Mouse (Mus musculus): Measurements from ENCODE around the gene Scly. TPM values are rescaled to one million over a fixed set of nuclear protein-coding genes. Genes with fewer than 3 reads are reported as not detected.

The Scly gene
- polyA plus RNA-seq, 1 experiment from 2014 or later, result 8.2 TPM

DNA sequence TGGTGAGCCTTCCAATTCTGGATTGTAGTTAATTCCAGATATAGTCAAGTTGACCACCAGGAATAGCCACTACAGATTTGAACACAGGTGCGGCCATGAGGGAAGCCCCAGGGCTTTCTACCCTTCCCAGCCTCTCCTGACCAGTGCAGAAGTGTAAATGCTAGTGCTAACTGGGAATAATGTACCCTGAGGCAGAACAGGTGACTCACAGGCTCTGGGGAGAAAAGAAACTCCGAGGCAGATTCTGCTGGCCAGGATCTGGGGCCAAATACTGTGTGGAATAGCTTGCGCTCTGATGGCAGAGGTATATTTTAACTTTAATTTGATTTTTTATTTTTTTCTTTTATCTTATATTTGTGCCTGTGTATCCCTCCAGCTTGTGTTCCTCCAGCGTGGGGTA, 6.5 kb downstream of the Scly start:
- no peak for ATAC-seq (ENCODE audit: low FRiP score, low TSS enrichment)
- no peak for TF ChIP-seq EP300 (optimal IDR thresholded peaks at IDR 0.05)
- no peak for TF ChIP-seq CTCF (IDR thresholded peaks at IDR 0.05; ENCODE audit: low read depth)
- WGBS, result 84% methylated on average over 4 of the region's 4 CpGs
- no peak for DNase-seq (ENCODE audit: low spot score)
- Histone ChIP-seq H3K9ac (ENCODE audit: low read length) (no peak overlapping the region), H3K36me3 (ENCODE audit: control insufficient read depth, insufficient read depth, low read length) (peaks cover 26% of the 10 kb centered on the region), H3K4me3 (ENCODE audit: low read depth, low read length) (no peak overlapping the region), H3K27me3 (ENCODE audit: control insufficient read depth, insufficient read depth, low read length) (no peaks in the 10 kb centered on the region), H3K4me1 (replicated peaks; ENCODE audit: control insufficient read depth, insufficient read depth) (no peaks in the 10 kb centered on the region), H3K27ac (replicated peaks) (no peak overlapping the region), H3K4me2 (replicated peaks; ENCODE audit: low read depth) (no peak overlapping the region), H3K9me3 (ENCODE audit: control insufficient read depth, low read length) (no peaks in the 10 kb centered on the region)

DNA sequence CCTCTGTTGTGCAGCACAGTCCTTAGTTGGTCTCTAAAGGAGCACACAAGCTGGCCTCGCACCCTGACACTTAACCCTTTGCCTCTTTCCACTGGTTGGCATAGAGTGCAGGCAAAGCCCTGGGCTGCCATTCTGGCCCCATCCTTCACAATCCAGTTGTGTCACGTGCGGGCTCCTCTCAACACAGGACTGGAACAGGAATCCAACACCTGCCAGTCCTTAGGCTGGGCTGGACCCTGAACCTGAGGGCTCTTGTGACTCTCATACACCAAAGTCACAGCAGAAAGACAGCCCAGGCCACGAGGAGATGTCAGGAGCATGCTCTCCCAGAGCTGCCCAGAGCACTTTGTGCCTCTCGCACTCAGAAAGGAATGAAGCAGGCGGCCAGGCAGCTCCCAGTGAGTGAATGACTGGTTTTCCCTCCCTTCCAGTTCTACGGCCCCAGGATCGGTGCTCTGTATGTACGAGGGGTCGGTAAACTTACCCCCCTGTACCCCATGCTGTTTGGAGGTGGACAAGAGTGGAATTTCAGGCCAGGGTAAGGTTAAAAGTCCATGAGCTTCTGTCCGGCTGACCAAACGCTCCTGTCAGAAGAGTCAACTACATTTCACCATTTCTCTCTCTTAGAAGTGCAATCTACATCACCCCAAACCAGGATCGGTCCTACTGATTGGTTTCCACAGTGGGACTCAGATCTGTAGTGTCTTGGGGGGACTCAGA, 11.4 kb downstream of the Scly start:
- 92% methylated on average over 13 of the region's 13 CpGs for WGBS
- Histone ChIP-seq H3K4me1 (replicated peaks; ENCODE audit: control insufficient read depth, insufficient read depth) (no peaks in the 10 kb centered on the region), H3K4me2 (replicated peaks; ENCODE audit: low read depth) (no peak overlapping the region), H3K27me3 (ENCODE audit: control insufficient read depth, insufficient read depth, low read length) (no peaks in the 10 kb centered on the region), H3K36me3 (ENCODE audit: control insufficient read depth, insufficient read depth, low read length) (peaks cover 29% of the 10 kb centered on the region), H3K9ac (ENCODE audit: low read length) (no peak overlapping the region), H3K9me3 (ENCODE audit: control insufficient read depth, low read length) (no peaks in the 10 kb centered on the region), H3K4me3 (ENCODE audit: low read depth, low read length) (no peak overlapping the region), H3K27ac (replicated peaks) (no peak overlapping the region)
- TF ChIP-seq EP300 (optimal IDR thresholded peaks at IDR 0.05) (no peak), CTCF (IDR thresholded peaks at IDR 0.05; ENCODE audit: low read depth) (no peak)
- DNase-seq (ENCODE audit: low spot score) (no peak), ATAC-seq (ENCODE audit: low FRiP score, low TSS enrichment) (no peak)

DNA sequence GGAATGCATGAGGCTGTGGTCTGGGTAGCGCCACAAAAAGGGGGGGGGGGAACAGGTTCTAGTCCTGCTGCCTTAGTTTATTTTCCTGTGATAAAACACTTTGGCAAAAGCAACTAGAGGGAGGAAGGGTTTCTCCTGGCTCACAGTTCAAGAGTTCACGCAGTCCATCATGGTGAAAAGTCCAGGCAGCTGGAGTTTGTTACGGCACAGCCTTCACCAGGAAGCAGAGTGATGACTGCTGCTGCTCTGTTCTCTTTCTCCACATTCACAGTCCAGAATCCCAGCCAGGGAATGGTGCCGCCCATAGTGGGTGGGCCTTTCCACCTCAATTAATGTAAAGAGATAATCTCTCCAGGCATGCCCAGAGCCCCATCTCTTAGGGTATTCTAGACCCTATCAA, 14.1 kb downstream of the Scly start:
- no peak for DNase-seq (ENCODE audit: low spot score)
- TF ChIP-seq EP300 (optimal IDR thresholded peaks at IDR 0.05), result no peak
- no peak for TF ChIP-seq CTCF (IDR thresholded peaks at IDR 0.05; ENCODE audit: low read depth)
- Histone ChIP-seq H3K4me2 (replicated peaks; ENCODE audit: low read depth) (no peak overlapping the region), H3K27me3 (ENCODE audit: control insufficient read depth, insufficient read depth, low read length) (no peaks in the 10 kb centered on the region), H3K9ac (ENCODE audit: low read length) (no peak overlapping the region), H3K4me3 (ENCODE audit: low read depth, low read length) (no peak overlapping the region), H3K4me1 (replicated peaks; ENCODE audit: control insufficient read depth, insufficient read depth) (no peaks in the 10 kb centered on the region), H3K36me3 (ENCODE audit: control insufficient read depth, insufficient read depth, low read length) (peaks cover 16% of the 10 kb centered on the region; the same call in 1 of the 2 replicates), H3K27ac (replicated peaks) (no peak overlapping the region), H3K9me3 (ENCODE audit: control insufficient read depth, low read length) (no peaks in the 10 kb centered on the region)
- whole genome bisulfite sequencing, result 78% methylated on average over 4 of the region's 4 CpGs
- no peak for ATAC-seq (ENCODE audit: low FRiP score, low TSS enrichment)

DNA sequence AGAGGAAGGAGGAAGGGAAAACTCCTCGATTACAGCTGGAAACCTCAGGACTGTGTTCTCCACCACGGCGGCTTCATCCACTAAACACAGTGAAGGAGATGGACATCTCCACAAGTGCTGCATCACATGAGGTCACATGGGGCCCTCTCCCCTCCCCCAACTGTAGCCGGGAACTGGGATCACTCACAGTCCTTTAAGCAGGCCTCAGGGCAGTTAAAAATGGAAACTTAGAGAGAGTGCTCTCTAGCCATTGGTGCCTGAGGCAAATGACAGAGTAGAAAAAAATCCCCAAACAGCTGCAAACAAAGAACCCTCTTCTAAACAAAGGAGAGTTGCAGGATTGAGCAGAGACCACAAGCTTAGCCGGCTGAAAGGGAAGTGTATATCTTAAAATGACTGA, 15.1 kb downstream of the Scly start:
- H3K9me3 ChIP-seq (ENCODE audit: control insufficient read depth, low read length), result no peaks in the 10 kb centered on the region
- TF ChIP-seq EP300 (optimal IDR thresholded peaks at IDR 0.05) (no peak), CTCF (IDR thresholded peaks at IDR 0.05; ENCODE audit: low read depth) (no peak)
- peak; percentile 65; the same call in 1 of the 2 replicates for ATAC-seq (ENCODE audit: low FRiP score, low TSS enrichment)
- no peak for DNase-seq (ENCODE audit: low spot score)
- no peaks in the 10 kb centered on the region for H3K4me1 ChIP-seq (replicated peaks; ENCODE audit: control insufficient read depth, insufficient read depth)
- 30% methylated on average over 5 of the region's 5 CpGs for WGBS
- no peaks in the 10 kb centered on the region for H3K27me3 ChIP-seq (ENCODE audit: control insufficient read depth, insufficient read depth, low read length)
- peak overlapping the region; percentile 71 for H3K27ac ChIP-seq (replicated peaks)
- no peak overlapping the region for H3K9ac ChIP-seq (ENCODE audit: low read length)
- H3K4me2 ChIP-seq (replicated peaks; ENCODE audit: low read depth), result no peak overlapping the region
- no peak overlapping the region for H3K4me3 ChIP-seq (ENCODE audit: low read depth, low read length)
- peaks cover 16% of the 10 kb centered on the region; the same call in 1 of the 2 replicates for H3K36me3 ChIP-seq (ENCODE audit: control insufficient read depth, insufficient read depth, low read length)

DNA sequence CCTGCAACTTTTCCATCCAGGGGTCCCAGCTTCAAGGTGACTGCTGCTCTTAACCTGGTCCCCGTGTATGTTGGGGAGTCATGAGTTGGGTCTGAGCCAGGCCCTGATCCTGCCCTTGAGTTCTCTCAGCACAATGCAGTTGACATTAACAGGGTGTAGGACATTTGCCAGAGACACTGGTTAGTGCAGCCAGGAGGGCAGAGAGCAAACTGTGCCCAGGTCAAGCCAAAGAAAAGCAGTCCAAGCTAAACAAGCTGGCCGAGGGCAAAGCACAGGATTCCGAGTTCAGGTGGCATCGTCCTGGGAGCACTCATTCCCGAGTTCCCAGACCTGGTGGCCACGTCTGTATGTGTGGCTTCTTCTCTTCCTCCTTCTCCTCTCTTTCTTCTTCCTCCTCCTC, 19.5 kb downstream of the Scly start:
- Histone ChIP-seq H3K4me3 (ENCODE audit: low read depth, low read length) (no peak overlapping the region), H3K36me3 (ENCODE audit: control insufficient read depth, insufficient read depth, low read length) (no peaks in the 10 kb centered on the region), H3K4me2 (replicated peaks; ENCODE audit: low read depth) (no peak overlapping the region), H3K27ac (replicated peaks) (no peak overlapping the region), H3K27me3 (ENCODE audit: control insufficient read depth, insufficient read depth, low read length) (no peaks in the 10 kb centered on the region), H3K9me3 (ENCODE audit: control insufficient read depth, low read length) (no peaks in the 10 kb centered on the region), H3K4me1 (replicated peaks; ENCODE audit: control insufficient read depth, insufficient read depth) (no peaks in the 10 kb centered on the region), H3K9ac (ENCODE audit: low read length) (no peak overlapping the region)
- 81% methylated on average over 6 of the region's 6 CpGs for WGBS
- no peak for ATAC-seq (ENCODE audit: low FRiP score, low TSS enrichment)
- no peak for DNase-seq (ENCODE audit: low spot score)
- TF ChIP-seq EP300 (optimal IDR thresholded peaks at IDR 0.05) (no peak), CTCF (IDR thresholded peaks at IDR 0.05; ENCODE audit: low read depth) (no peak)

DNA sequence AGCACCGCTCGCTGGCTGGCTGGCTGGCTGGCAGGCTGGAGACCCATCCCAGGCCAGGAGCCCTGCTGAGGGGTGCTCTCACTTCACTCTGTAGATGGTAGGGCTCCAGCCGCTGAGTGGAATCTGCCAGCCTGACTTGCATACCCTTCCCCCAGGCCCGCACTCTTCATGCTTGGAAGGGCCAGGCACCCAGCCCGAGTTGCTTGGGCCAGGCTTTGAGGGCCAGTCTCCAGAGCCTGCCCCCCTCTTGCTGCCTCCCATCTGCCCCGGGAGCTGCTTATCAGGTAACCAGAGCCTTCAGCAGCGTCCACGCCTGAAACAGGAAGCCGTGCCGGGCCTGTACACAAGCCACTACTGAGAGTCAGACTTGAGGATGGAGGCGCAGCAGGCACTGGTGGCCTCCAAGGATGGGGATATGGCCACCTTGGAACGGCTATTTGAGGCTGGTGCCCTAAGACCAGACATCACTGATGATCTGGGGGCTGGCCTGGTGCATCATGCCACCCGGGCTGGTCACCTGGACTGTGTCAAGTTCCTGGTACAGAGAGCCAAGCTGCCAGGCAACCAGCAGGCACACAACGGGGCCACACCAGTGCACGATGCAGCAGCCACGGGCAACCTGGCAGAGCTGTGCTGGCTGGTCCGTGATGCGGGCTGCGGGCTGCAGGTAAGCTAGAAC, 23.8 kb downstream of the Scly start, which contains the start of gene Espnl:
Espnl (plus strand) TSS at position 316 of the 679 bp plus-strand sequence.
- no peak within 1 kb of the TSS for H3K27ac ChIP-seq (replicated peaks)
- H3K9ac ChIP-seq (ENCODE audit: low read length), result no peak within 1 kb of the TSS
- DNase-seq (ENCODE audit: low spot score), result peak; percentile 36
- no peaks in the 10 kb centered on the region for H3K27me3 ChIP-seq (ENCODE audit: control insufficient read depth, insufficient read depth, low read length)
- ATAC-seq (ENCODE audit: low FRiP score, low TSS enrichment), result no peak; the same call in 1 of the 2 replicates
- no peaks in the 10 kb centered on the region for H3K36me3 ChIP-seq (ENCODE audit: control insufficient read depth, insufficient read depth, low read length)
- WGBS, result 60% methylated on average over 19 of the region's 19 CpGs
- no peak for TF ChIP-seq CTCF (IDR thresholded peaks at IDR 0.05; ENCODE audit: low read depth)
- TF ChIP-seq EP300 (optimal IDR thresholded peaks at IDR 0.05), result no peak
- H3K4me3 ChIP-seq (ENCODE audit: low read depth, low read length), result no peak within 1 kb of the TSS
- H3K9me3 ChIP-seq (ENCODE audit: control insufficient read depth, low read length), result no peaks in the 10 kb centered on the region
- no peaks in the 10 kb centered on the region for H3K4me1 ChIP-seq (replicated peaks; ENCODE audit: control insufficient read depth, insufficient read depth)
- no peak within 1 kb of the TSS for H3K4me2 ChIP-seq (replicated peaks; ENCODE audit: low read depth)
